Mouse (Mus musculus) MN1 (cell line): ENCODE measurements around the gene Reep3.

ENCODE experiments used
- DNase-seq: peaks from one replicate; pipeline ENCODE4 v3.0.0-alpha.2; 2016; ENCODE audit warnings: low spot score

Gene Reep3

DNA sequence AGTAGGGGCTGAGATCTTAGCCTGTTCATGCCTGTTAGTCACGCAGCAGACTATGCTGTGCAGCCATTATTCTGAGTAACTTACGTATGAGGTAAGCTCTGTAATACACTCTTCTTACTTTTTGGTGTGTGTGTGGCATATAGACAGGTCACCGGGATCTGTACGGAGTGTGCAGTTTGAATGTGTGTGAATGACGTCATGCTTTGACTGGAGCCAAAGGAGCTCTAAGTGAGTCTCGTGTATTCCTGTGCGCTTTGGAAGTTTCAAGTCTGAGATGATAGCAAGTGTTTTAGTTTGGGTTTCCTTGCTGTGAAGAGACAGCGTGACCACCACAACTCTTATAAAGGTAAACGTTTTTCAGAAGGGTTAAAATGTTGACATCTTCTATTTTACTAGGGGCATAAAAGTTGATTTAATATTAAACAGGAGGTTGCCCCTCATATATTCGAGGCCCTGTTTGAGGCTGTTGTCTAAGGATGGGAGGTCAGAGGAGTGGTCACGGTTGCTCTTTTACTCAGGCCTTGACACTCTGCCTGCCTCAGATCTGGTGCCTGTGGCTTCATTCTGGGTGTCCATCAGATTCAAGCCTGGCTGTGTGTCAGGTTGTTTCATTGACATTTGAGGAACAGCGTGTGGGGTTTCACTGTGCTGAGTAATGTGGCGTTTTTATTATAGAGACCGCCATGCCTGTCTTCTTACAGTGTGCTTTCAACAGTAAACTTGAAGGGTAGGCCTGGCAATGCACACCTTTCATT, 14.5 kb upstream of the Reep3 start:
- DNase-seq = no peak

DNA sequence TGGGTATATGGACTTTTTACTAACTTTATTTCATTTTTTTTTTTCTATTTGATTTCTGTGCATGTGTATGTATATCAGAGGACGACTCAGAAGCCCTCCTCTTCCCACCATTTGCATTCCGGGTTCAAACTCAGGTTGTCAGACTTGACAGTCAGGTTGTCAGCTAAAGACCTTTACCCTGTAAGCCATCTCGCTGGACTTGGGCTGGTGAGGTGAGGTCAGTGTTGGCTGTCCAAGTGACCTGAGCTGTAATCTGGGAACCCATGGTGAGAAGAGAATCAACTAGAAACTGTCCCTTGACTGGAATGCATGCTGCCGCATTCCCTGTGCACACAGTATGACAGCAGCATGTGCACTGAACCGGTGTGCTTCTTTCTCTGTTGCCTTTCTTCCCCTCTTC, 12.9 kb upstream of the Reep3 start:
- DNase-seq = no peak

DNA sequence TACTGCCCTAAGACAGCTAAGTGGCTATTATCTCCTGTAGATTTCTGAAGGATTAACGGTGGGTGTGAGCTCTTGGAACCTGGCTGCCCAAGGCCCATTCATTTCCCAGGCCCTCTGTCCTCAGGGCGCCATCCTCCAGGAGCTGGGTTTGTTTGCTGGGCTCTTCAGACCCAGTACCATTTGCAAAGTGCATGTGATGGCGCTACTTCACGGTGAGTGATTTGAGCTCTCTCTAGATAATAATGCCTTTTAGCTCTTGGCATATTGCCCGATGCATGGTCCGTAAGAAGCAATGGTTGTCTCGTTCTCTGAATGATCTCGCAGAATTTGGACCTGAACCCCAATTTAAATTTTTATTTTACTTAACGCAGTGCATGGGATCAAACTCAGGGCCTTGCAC, 11.4 kb upstream of the Reep3 start:
- DNase-seq = no peak

DNA sequence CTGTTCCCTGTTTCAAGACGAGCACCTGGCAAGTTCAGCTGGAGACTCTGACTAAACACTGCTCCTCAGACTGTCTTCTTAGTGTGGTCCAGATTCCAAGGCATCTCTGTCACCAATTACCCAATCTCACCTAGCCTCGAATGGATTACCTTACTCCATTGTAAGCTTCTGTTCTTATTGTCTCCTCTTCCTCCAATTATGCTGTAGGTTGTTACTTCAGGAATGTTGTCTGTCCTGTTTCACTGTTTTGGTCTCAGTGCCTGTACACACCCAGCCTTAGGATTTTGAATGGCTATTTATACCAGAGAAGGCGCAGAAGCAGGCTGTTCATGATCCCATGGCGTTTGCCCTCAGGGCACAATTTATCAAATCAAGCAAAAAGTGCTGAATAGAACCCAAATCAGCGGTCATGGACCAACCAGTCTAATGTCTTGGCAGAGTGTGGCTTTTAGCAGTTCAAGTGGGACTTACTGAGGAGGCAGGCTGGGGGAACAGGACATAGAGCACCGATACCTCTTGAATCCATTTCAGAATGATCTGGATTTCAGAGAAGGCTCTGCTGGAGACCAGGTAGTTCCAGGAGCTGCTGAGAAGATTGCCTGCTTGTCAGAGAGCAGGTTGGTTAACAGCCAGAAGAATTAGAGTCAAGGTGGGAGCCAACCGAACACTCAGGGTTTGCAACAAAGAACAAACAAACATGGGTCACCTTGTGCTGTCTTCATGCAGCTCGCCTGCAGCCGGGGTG, 10.4 kb upstream of the Reep3 start:
- no peak for DNase-seq

DNA sequence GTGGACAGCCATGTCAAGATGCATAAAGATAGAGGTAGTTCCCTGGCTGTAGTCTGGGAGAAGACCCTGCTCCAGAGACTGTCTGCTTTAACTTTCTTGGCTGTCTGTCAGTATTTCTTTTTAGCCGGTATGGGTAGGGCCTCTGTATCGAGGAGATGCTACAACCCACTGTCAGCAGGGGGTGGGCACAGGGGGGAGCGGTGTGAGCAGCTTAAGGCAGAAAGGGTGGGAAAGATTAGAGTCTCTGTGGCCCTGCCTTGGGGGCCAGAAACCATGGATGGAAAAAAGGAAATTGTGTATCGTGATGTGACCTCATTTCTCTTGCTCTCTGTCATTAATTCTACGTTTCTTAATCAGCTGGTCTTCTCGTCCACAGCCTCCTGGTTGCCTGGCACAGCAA, 9.7 kb upstream of the Reep3 start:
- DNase-seq = no peak

DNA sequence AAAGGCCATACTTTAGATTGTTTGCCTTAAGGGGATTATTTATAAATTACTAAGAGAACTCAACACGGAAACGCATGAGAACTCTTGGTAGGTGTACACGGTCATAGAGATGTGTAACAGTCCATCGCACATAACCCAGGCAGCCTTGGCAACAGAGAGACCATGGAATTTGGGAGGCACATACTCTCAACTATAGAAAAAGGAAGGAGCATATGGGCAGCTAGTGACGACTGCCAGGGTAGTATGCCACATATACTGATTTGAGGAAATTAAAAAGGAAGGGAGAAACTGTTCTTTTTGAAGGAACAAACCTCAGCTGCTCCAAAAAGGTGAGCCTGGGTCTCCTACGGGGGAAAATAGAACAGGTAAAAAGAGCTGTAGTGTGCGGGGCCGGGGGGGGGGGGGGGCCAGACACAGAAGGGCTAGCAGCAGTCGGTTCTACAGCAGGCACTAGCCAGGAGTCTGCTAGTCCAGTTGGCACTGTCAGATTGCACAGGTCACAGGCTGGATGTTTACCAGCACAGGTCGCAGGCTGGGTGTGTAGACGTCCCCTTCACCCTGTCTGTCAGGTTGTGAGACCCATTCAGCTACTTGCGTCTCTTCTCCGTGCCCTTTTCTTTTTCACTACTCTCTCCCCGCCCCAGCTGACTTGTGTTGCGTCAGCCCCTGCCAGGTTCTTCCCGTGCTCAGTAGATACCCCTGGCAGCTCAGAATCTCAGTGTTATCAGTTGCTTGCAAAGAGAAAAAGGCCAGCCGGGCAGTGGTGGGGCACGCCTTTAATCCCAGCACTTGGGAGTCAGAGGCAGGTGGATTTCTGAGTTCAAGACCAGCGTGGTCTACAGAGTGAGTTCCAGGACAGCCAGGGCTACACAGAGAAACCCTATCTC, 8.8 kb upstream of the Reep3 start:
- no peak for DNase-seq

DNA sequence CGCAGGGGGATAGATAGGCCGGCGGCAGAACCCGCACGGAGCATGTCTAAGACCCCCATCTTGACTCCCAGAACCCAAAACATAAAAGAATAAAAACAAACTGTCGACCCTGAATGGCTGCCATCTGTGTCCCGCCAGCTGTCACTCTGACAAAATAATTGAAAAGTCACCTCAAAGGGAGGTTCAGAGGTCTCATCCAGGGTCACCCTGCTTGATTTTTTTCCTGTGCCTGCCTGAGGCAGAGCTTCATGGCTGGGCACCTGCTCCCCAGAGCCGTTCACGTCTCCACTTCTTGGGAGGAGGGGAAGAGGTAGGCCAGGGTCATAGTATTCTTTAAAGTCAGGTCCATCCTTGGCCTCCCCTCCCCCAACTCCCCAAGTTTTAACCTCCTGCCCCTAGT, 7.8 kb upstream of the Reep3 start:
- no peak for DNase-seq

DNA sequence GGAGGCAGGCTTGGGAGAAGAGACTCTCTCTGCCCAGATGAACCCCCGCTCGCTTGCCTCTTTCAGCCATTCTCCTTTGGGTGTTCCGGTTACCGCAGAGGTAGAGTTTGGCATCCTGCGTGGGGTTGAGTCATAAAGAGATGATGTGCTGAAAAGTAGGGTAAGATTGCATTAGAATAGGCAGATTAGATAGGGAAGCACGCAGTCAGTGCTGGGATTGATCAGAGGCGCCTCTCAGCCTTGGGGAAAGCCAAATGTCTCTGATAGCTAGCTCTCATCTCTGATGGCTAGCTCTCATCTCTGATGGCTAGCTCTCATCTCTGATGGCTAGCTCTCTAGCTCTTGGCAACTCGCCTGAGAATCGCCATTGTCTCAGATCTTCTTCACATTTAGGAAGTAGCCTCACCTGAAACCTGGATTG, 4.1 kb upstream of the Reep3 start:
- no peak for DNase-seq

DNA sequence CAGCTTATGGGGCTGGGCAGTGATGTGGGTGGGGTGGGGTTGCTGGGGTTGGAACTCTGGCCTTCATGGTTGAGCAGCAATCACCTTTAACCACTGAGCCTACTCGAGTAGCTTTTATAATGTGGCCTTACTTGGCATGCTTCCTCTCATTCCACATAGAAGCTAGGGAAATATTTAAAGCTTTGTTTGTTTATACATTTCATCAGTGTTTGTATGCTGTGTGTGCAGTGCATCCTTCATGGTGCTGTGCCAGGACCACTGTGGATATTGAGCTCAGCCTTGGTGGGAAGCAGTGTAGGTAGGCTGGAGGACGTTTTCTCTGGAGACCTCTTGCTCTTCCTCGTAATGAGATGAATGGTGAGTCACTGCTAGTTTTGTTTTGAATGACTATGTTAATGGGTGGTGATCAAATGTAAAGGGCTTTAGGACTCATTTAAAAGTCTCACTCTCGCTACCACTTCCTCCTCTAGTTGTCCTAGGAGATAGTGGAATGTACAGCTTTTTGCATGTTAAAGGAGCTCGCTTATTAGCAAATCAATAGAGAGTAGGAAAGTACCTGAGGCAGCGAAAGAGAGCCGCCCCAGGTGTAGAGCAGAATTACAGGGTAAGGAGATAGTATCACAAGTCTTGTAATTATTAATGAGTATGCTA, 3.4 kb upstream of the Reep3 start:
- DNase-seq = peak; percentile 12

DNA sequence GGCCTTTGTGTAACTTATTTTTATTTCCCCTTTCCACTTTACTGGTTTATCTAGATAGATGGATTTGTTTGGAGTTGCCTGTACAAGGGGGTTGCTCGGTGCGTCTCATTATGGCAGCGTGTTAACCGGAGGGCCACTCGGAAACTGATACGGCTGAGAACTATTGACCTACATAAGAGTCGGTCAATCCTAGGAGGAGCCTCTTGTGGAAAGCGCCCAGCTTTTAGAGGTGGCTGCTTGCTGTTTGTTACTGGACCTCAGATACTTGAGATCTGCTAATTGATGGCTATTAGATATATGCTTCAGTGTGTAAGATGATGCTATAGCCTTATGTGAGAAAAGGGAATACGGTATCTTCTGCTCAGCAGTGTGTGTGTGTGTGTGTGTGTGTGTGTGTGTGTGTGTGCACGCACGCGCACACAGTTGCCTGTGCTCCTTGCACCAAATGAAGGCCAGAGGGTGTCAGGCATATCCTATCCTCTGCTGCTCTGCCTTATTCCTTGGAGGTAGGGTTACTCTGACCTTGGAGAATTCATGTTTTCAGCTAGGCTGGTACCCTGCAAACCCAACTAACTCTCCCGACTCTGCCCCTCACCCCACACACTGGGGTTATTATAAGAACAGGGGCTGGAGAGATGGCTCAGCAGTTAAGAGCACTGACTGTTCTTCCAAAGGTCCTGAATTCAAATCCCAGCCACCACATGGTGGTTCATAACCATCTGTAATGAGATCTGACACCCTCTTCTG, 2.6 kb upstream of the Reep3 start:
- DNase-seq = no peak

DNA sequence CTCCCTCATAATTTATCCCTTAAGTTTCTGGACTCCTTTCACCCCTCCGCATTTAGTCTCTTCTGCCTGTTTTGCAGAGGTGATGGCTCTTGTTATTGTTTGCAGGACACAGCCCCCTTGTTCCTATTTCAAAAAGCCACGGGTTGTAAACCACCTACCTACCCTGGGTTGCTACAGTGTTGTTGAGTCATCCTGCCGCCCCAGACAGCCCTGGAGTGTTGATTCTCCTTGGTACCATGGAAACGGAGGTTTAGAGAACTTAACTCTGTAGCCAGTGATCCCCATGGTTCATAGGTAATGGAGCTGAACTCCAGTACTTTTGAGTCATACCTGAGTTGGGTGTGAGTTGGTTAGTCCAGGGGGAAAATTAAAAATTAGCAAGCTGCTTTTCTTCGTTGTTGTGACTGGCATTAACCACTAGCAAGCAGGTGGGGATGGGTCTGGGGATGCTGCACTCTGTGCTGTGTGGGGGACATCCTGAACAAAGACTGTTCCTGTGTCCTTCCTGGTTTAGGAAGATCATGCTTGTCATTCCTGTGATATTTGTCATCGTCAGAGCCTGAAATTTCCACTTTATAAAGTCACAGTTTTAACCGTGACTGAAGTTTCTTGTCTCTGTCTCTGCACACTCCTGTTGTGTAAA, 1.8 kb upstream of the Reep3 start:
- DNase-seq = peak; percentile 61

DNA sequence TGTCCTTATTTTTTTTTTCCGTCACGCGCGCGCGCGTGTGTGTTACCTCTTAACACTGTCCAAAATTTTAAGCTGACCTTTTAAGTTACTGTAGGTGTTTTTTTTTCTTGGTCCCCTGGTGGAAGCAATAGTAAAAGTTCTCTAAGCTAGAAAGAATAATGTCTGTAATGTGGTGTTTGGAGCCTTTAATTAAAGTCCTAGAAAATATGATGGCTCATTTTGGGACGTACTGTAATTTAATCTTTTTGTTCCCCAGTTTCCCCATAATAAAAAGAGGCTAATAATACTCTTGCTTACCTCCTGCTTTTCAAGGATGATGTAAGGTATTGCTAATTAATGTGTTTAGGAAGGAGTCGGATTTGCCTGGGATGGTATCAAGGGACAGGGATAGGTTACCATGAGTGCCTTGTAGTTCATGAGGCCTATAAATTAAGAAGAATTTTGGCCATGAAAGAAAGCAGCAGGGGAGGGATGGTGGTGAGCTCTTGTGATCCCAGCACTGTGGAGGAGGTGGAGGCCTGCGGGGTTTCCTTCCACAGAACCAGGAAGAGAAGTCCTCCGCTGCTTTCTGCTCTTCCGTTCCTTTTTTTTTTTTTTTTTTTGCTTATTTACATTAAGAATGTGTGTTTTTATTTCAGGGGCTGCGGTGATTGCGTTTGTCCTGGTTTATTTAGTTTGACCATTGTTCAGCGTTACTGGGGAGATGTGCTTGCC, 849 bp upstream of the Reep3 start:
- DNase-seq = peak; percentile 64

DNA sequence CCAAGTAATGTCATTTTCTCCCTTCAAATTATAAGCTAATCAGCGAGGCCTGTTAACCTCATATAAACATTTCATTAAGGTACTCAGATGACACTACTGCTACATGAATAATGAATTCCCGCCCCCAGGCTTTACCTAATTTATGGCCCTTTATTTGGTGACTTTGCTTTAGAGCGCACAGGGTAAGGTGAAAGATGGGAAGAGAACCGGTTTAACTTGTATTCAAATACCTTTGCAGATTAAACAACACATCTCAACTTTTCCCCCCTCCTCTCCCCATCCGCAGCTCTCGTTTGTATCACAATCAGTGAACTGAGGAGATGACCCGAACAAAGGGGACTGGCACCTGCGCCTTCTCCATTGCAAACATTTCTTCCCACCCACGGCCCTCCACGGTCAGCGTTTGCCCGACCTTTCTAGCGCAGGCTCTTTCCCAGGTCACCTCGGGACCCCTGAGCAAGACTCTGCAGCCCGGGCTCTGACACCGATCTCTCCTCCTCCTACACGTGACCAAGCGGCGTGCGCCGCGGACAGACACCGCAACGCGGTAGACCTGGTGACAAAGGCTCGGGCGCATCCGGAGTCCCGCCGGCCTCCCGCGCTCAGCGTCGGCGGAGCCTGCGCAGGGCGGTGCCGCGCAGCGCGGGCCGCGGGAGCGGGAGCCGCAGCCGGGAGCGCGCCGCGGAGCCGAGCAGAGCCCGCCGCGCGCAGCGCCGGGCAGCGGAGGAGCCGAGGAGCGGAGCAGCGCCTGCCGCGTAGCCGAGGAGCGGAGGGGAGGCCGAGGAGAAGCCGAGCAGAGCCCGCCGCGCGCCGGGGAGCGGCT, 736 bp downstream of the Reep3 start, which contains the start of gene Jmjd1c:
Jmjd1c (plus strand) TSS at position 328 of the 823 bp plus-strand sequence.
- peak; percentile 82 for DNase-seq

DNA sequence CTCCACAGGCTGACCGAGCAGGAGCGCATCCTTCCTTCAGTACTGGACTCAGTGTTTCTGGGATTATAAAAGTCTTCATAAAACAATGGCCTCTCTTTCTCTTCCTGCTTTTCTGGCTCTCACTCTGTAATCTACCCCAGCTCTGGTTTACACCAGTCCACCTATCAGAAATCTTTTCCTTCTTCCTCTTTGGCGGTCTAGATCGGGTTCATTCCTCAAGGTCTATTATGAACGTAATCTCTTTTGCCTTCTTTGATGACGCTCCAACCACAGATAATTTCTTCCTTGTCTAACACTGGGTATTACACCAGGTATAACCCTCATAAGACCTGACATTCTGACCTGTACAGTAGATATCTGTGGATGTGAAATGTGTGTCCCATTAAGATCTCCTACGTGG, 1.8 kb downstream of the Reep3 start:
- DNase-seq = no peak

DNA sequence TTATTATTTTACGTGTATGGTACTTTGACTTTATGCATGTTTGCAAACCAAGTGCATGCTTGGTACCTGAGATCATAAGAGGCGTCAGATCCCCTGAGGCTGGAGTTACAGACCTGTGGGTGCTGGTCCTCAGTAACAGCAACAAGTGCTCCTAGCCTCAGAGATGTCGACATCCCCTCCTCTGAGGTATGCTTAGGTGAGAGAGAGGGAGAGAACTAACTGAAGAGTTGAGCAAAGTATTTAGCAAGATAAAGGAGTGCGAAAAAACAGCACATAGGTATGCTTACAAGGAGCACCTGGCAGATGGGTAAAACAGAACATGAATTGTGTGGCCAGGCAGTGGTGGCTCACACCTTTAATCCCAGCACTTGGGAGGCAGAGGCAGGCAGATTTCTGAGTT, 6.1 kb downstream of the Reep3 start:
- DNase-seq = no peak

DNA sequence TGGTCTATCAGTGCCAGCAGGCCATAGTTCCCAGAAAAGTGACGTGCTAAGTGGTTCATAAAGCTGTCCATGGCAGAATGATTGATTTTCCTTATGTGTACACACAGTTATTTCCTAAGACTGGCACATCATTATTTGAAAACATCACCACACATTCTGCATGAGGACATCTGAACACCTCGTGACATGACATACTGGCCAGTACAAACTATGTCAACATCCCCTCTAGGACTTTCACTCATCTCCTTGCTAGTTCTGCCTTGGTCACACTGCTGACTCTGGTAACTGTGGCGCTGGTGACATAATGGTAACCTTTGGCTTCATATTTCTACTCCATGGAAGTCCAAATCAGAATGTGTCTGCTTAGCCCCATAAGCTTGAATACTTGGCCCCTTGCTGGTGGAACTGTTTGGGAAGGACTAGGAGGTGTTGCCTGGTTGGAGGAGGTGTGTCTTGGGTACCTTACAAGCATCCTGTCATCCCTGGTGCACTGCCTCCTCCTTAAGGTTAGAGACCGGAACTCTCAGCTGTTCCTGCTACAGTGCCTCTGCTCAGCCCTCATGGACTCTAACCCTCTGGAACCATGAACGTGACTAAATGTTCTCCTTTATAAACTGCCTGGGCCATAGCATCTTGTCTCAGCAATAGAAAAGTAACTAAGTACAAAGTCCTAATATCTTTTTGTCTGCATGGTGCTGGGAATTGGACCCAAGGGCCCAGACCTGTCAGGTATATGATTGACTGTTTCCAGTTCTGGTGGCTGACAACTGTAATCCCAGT, 9.1 kb downstream of the Reep3 start:
- DNase-seq = no peak

DNA sequence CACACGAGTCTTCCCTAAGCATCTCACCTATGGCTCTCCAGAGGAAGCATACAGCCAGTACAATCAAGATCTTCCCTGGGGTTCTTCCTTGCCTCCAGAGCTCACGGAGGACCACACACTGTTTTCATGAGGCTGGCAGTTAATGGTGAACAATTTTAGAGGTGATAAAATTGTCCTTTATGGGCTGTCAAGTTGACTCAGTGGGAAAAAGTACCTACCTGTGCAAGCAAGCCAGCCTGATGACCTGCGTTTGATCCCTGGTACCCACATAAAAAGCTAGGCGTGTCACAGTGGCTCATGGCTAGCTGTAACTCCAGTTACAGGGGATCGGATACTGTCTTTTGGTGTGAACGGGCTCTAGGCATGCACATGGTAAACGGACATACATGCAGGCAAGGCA, 10.8 kb downstream of the Reep3 start:
- no peak for DNase-seq

DNA sequence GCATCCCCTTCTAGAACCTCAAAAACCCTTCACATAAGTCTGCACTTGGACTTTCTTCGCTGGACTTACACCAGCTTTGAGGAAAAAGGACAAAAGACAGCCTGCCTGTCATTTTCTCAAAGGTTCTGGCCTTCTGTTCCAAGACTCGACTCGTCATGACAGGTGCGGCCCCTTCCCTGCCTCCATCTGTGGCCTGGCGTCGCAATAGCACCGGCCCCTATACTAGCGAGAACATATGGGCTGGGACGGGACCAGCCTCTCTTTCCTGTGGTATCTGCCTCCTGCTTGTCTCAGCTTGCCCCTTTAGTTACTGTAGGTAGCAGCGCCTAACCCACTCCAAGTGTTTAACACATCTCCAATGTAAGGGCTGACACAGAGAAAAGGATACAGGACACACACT, 11.6 kb downstream of the Reep3 start:
- DNase-seq = no peak
